Mouse (Mus musculus) heart, embryonic 16.5 days (tissue): Measurements from ENCODE around the gene Gm28539. TPM values are rescaled to one million over a fixed set of nuclear protein-coding genes. Genes with fewer than 3 reads are reported as not detected.

Experiments used
- ATAC-seq: fragments of 200-750 bp; cut with Nextera tagmentation; replicated peaks from 2 replicates; pipeline ENCODE4 v1.8.0; 2017; ENCODE audit warnings: moderate number of reproducible peaks; ENCODE audit not compliant: insufficient read depth, low FRiP score; ENCODE audit errors: extremely low read depth
- H3K27ac ChIP-seq: fragments of 300-500 bp; sonication (generic); 2 replicates; pipeline ENCODE4 v1.5.1; 2014; ENCODE audit warnings: mild to moderate bottlenecking, low read length, control low read depth, moderate library complexity
- H3K27me3 ChIP-seq: fragments of 300-500 bp; sonication (generic); 2 replicates; pipeline ENCODE4 v1.6.1; 2014; ENCODE audit warnings: low read length, mixed read lengths; ENCODE audit not compliant: control insufficient read depth, insufficient read depth
- H3K36me3 ChIP-seq: fragments of 300-500 bp; sonication (generic); 2 replicates; pipeline ENCODE4 v1.6.1; 2014; ENCODE audit not compliant: control insufficient read depth, insufficient read depth
- H3K4me1 ChIP-seq: fragments of 300-500 bp; sonication (generic); 2 replicates; pipeline ENCODE4 v1.6.1; 2014; ENCODE audit warnings: low read length, mixed read lengths; ENCODE audit not compliant: control insufficient read depth, insufficient read depth
- H3K4me2 ChIP-seq: fragments of 300-500 bp; sonication (generic); 2 replicates; pipeline ENCODE4 v1.6.1; 2014; ENCODE audit warnings: low read depth, mild to moderate bottlenecking, control low read depth, low read length
- H3K4me3 ChIP-seq: fragments of 300-500 bp; sonication (generic); 2 replicates; pipeline ENCODE4 v1.5.1; 2014; ENCODE audit warnings: mild to moderate bottlenecking, control low read depth, low read length
- H3K9ac ChIP-seq: fragments of 300-500 bp; sonication (generic); 2 replicates; pipeline ENCODE4 v1.6.1; 2014; ENCODE audit warnings: low read length, control low read depth
- H3K9me3 ChIP-seq: fragments of 300-500 bp; sonication (generic); replicated peaks from 2 replicates; pipeline ENCODE4 v1.6.1; 2016; ENCODE audit warnings: low read length; ENCODE audit not compliant: control insufficient read depth
- WGBS: fragments of 180-500 bp; shearing (Covaris S2); extraction: QIAGEN DNeasy Blood & Tissue Kit; methylation state at CpG from one replicate; pipeline ENCODE4 v1.1.7; 2014; 5-methylcytosine and 5-hydroxymethylcytosine counted together
- polyA plus RNA-seq: library from polyadenylated mRNA; unstranded; fragments of >200 nt; fragmentation: Nextera tagmentation; extraction: Ambion mirVana; gene quantifications from 2 replicates; pipeline ENCODE4 v1.2.1, GENCODE M21; 2015

The Gm28539 gene
- polyA plus RNA-seq = not detected in 2 replicates

DNA sequence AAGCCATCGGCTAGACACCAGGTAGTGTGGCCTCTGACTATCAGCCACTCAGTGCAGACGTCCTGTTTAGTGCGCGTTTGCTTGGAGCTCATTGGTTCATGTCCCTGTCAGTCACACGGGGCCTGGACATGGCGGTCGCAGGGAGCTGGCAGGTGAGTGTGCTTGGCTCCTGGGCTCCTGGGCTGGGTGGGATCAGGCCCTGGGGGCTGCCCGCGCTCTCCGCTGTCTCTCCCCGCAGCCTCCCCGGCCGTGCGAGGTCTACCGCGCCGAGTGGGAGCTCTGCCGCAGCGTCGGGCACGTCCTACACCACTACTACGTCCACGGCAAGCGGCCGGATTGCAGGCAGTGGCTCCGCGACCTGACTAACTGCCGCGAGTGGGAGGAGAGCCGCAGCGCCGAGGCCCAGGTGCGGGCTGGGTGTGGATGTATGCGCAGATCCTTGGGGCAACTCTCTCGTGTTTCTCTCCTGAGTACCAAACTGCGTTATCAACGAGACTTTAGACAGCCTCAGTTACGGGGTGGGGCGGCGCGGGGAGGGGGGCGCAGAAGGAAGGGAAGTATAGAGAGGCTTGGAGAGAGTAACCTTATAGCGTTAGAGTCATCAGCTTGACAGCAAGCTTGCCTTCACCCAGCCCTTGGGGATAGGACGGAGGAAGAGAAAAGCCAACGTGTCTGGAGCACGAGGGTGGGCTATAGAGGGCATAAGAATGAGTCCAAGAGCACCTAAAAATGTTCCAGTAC lies at the start of gene Gm28539, which contains the start of gene 2510002D24Rik:
Gm28539 (plus strand) TSS at position 117 of the 741 bp plus-strand sequence.
2510002D24Rik (plus strand) TSS at position 111 of the 741 bp plus-strand sequence.
- H3K4me1 ChIP-seq = peaks cover 4% of the 10 kb centered on the region; the same call in 1 of the 2 replicates
- peak within 1 kb of the TSS; percentile 55; the same call in 1 of the 2 replicates for H3K27ac ChIP-seq
- H3K36me3 ChIP-seq = peaks cover 25% of the 10 kb centered on the region
- peak; percentile 96 for ATAC-seq
- H3K4me3 ChIP-seq = peak within 1 kb of the TSS; percentile 95
- WGBS = under 1% methylated on average over 46 of the region's 46 CpGs
- H3K4me2 ChIP-seq = peak within 1 kb of the TSS; percentile 88
- H3K9ac ChIP-seq = peak within 1 kb of the TSS; percentile 97
- no peaks in the 10 kb centered on the region for H3K27me3 ChIP-seq
- no peaks in the 10 kb centered on the region for H3K9me3 ChIP-seq

DNA sequence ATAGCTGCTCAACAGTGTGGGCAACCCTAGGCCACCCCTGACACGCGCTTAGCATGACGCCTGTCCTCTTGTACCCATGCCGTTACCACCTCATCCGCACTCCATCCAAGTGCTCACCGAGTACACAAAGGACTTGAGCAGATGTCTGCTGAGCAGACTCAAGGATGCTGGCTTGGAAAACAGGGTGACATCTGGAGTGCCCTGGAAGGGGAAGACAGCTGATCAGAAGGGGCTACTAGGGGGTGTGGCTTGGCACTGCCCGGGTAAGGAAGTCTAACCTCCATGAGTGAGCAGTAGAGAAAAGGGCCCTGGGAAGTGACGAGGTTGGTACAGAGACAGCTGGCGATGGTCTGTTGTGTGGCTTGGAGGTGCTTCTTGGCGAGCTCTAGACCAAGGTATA lies 49.7 kb upstream of the Gm28539 start:
- WGBS = 93% methylated on average over 10 of the region's 10 CpGs

DNA sequence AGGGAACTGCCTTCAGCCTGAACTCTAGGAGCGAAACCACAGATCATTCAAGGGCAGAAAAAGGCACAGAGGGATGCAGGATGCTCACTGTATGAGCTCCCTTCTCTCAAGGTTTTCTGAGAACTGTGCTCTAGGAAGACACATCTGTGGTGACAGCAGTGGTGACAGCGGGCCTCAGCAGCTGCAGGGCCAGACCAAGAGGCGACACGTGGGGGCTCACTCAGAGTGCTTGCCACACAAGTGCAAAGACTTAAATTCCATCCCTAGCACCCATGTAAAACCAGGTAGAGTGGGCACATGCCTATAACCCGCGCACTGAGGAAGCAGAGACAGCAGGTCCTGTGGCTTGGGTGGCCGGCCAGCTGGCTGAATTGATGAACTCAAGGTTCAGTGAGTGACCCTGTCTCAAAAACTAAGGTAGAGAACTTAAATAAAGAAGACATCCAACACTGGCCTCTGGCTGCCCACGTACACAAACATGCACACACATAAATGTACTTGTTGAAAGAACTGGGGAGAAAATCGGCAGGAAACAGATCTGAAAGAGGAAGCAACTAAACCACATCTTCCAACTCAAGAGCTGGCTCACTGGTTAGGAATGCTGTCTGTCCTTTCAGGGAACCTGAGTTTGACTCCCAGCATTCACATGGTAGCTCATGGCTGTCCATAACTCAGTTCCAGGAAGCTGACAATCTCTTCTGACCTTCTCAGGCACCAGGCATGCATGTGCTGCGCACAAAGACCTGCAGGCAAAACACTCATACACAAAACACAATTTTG lies 47.6 kb upstream of the Gm28539 start:
- Histone ChIP-seq H3K27me3 (no peaks in the 10 kb centered on the region), H3K4me2 (no peak overlapping the region), H3K4me3 (no peak overlapping the region), H3K9me3 (no peaks in the 10 kb centered on the region), H3K36me3 (peaks cover 29% of the 10 kb centered on the region), H3K27ac (no peak overlapping the region), H3K4me1 (no peaks in the 10 kb centered on the region), H3K9ac (no peak overlapping the region)
- no peak for ATAC-seq
- WGBS = 80% methylated on average over 10 of the region's 10 CpGs

More for the DNA sequence above, 49.7 kb upstream of the Gm28539 start:
- Histone ChIP-seq H3K9ac (no peak overlapping the region), H3K4me3 (no peak overlapping the region), H3K36me3 (peaks cover 27% of the 10 kb centered on the region), H3K9me3 (no peaks in the 10 kb centered on the region), H3K4me1 (no peaks in the 10 kb centered on the region), H3K4me2 (no peak overlapping the region), H3K27ac (no peak overlapping the region), H3K27me3 (no peaks in the 10 kb centered on the region)
- ATAC-seq = no peak

DNA sequence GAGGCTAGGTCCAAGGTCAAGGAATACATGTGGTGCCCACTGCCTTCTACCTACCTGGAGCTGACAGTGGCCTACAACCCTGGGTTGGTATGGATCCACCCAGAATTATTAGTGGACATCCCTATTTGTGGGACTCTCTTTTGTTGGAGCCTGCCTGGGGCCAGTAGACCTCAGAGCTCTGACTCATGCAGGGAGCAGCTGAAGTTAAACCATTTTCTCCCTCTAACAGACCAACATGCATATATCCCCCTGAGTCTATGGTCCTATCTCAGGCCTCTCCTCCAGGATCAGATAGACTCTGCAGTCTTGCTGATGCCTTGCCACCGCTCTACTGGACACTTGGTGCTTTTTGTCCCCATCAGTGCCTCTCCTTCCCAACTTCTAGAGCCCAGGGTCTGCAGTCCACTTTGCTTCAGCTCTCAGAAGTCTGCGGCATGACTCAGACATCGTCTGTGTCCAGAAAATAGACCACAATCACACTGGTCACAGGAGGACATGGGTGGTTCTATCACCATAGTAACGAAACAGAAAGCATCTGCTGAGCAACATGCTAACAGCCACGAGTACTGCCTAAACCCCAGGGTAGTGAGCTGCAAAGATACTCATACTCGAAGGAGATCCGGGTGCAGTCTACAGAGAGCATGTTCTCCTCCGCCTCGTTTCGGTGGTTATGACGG lies 41.0 kb upstream of the Gm28539 start:
- H3K4me3 ChIP-seq = no peak overlapping the region
- no peak overlapping the region for H3K27ac ChIP-seq
- no peaks in the 10 kb centered on the region for H3K27me3 ChIP-seq
- H3K36me3 ChIP-seq = peaks cover 33% of the 10 kb centered on the region
- H3K4me1 ChIP-seq = no peaks in the 10 kb centered on the region
- H3K9me3 ChIP-seq = no peaks in the 10 kb centered on the region
- no peak overlapping the region for H3K9ac ChIP-seq
- ATAC-seq = no peak
- H3K4me2 ChIP-seq = no peak overlapping the region
- 86% methylated on average over 11 of the region's 11 CpGs for WGBS

DNA sequence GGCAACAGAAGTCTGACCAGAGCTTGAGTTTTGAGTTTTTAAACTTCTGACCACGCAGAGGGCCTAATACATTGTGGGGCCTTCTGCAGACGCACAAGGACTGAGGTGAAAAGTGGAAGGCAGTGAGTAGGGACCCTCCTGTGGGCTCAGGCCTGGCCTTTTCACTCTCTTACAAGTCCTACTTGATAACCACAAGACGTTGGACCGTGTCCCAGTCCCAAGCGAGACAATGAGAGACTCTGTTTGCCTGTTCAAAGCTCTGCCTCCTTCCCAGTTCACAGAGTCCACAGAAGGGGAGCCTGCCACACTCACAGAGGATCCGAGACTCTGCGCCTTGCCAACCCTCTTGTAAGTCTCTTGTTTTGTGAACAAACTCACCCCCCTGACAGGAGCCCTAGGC lies 39.7 kb upstream of the Gm28539 start:
- Histone ChIP-seq H3K4me1 (no peaks in the 10 kb centered on the region), H3K27me3 (no peaks in the 10 kb centered on the region), H3K9me3 (no peaks in the 10 kb centered on the region), H3K27ac (no peak overlapping the region), H3K4me3 (no peak overlapping the region), H3K9ac (0 out of 2 replicates have a peak overlapping the region, but pooled peaks have one; percentile 13), H3K36me3 (peaks cover 38% of the 10 kb centered on the region), H3K4me2 (no peak overlapping the region)
- 86% methylated on average over 7 of the region's 7 CpGs for WGBS
- no peak for ATAC-seq

DNA sequence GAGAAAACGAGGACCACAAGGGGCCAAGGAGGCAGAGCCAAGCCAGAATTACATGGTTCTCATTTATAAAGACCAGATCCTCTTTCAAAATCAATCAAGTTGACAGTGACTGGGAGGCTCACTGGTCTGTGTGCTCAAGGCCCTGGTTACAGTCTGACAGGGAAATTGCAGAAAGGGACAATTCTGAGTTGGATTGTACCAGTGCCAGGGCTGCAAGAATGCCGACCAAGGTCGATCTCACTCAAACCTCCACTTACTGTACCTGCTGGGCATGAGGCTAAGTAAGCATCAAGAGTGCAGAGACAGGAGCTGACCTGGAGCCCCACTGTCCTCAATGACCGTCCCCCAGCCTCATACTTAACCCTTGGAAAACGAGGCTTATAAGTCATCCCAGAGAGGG lies 38.2 kb upstream of the Gm28539 start:
- no peaks in the 10 kb centered on the region for H3K9me3 ChIP-seq
- no peak overlapping the region for H3K27ac ChIP-seq
- no peak overlapping the region for H3K4me3 ChIP-seq
- H3K4me2 ChIP-seq = no peak overlapping the region
- no peaks in the 10 kb centered on the region for H3K27me3 ChIP-seq
- no peak for ATAC-seq
- H3K4me1 ChIP-seq = no peaks in the 10 kb centered on the region
- 91% methylated on average over 5 of the region's 5 CpGs for WGBS
- H3K9ac ChIP-seq = no peak overlapping the region
- peaks cover 34% of the 10 kb centered on the region for H3K36me3 ChIP-seq

DNA sequence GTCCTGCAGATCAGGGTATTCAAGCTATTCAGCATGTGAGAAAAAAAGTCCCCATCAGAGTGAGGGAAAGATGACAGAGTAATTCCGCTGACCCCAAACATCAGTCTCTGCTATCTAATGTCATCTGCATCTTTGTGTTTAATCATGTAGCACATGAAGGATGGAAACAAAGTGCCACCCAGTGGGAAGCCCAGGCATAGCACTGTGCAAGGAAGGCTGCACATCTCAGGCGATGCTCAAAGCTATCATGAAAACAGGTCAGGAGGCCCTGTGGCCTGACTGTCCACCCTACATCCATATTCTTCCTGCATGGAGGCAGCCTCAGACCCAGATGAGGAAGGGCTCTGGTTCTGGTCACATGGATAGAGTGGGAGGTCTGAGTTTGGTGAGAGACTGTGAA lies 37.5 kb upstream of the Gm28539 start:
- ATAC-seq = no peak
- Histone ChIP-seq H3K4me3 (no peak overlapping the region), H3K9ac (no peak overlapping the region), H3K4me1 (no peaks in the 10 kb centered on the region), H3K27me3 (no peaks in the 10 kb centered on the region), H3K4me2 (no peak overlapping the region), H3K9me3 (no peaks in the 10 kb centered on the region), H3K36me3 (peaks cover 31% of the 10 kb centered on the region), H3K27ac (no peak overlapping the region)
- WGBS = 73% methylated on average over 2 of the region's 2 CpGs

DNA sequence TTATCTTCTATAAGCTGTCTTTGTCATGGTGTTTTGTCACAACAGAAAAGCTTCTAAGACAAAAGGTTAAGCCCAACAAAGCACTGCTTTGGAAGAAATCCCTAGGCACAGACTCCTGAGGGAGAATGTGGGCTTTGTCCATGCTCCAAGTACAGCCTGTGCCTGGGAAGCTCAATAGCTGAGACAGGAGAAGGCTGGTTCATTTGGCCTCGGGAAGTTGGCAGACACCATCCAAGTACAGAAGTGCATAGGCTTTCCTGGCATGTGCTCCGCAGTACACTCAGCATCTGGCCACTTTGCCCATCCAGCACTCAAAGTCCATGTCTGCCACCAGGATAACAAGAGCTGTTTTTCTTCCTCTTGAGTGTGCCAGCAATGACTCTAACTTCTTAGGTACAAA lies 30.6 kb upstream of the Gm28539 start:
- Histone ChIP-seq H3K4me1 (peaks cover under 1% of the 10 kb centered on the region; the same call in 1 of the 2 replicates), H3K27ac (no peak overlapping the region), H3K9me3 (no peaks in the 10 kb centered on the region), H3K36me3 (peaks cover 47% of the 10 kb centered on the region), H3K27me3 (no peaks in the 10 kb centered on the region), H3K4me2 (no peak overlapping the region), H3K4me3 (no peak overlapping the region), H3K9ac (no peak overlapping the region)
- 87% methylated on average over 2 of the region's 2 CpGs for WGBS
- ATAC-seq = no peak
